Mouse (Mus musculus) limb, embryonic 15.5 days (tissue): Measurements from ENCODE around the gene Csnk1g2. TPM values are rescaled to one million over a fixed set of nuclear protein-coding genes. Genes with fewer than 3 reads are reported as not detected.

Experiments
- ATAC-seq: fragments of 200-750 bp; cut with Nextera tagmentation; 2 replicates; pipeline ENCODE4 v1.8.0; 2017; ENCODE audit warnings: low read depth, moderate TSS enrichment; ENCODE audit not compliant: insufficient number of reproducible peaks, low FRiP score, low TSS enrichment
- H3K27ac ChIP-seq: fragments of 300-500 bp; sonication (generic); 2 replicates; pipeline ENCODE4 v1.5.1; 2015; ENCODE audit warnings: moderate library complexity, mild to moderate bottlenecking, inconsistent platforms
- H3K27me3 ChIP-seq: fragments of 300-500 bp; sonication (generic); 2 replicates; pipeline ENCODE4 v1.6.1; 2015; ENCODE audit warnings: inconsistent platforms
- H3K36me3 ChIP-seq: fragments of 300-500 bp; sonication (generic); 2 replicates; pipeline ENCODE4 v1.6.1; 2015; ENCODE audit warnings: inconsistent platforms
- H3K4me1 ChIP-seq: fragments of 300-500 bp; sonication (generic); 2 replicates; pipeline ENCODE4 v1.6.1; 2015; ENCODE audit warnings: inconsistent platforms
- H3K4me2 ChIP-seq: fragments of 300-500 bp; sonication (generic); 2 replicates; pipeline ENCODE4 v1.6.1; 2015; ENCODE audit warnings: mild to moderate bottlenecking, inconsistent platforms
- H3K4me3 ChIP-seq: fragments of 300-500 bp; sonication (generic); 2 replicates; pipeline ENCODE4 v1.5.1; 2015; ENCODE audit warnings: mild to moderate bottlenecking, inconsistent platforms
- H3K9ac ChIP-seq: fragments of 300-500 bp; sonication (generic); 2 replicates; pipeline ENCODE4 v1.6.1; 2015; ENCODE audit warnings: inconsistent platforms
- H3K9me3 ChIP-seq: fragments of 300-500 bp; sonication (generic); 2 replicates; pipeline ENCODE4 v1.6.1; 2016; ENCODE audit warnings: inconsistent platforms
- WGBS: fragments of 180-500 bp; shearing (Covaris S2); methylation state at CpG from one replicate; pipeline ENCODE4 v1.1.7; 2015; 5-methylcytosine and 5-hydroxymethylcytosine counted together
- polyA plus RNA-seq: library from polyadenylated mRNA; unstranded; fragments of >200 nt; fragmentation: Nextera tagmentation; extraction: Ambion mirVana; gene quantifications from 2 replicates; pipeline ENCODE4 v1.2.1, GENCODE M21; 2015

Csnk1g2 gene
- polyA plus RNA-seq, 1 experiment from 2014 or later, result 148 TPM

DNA sequence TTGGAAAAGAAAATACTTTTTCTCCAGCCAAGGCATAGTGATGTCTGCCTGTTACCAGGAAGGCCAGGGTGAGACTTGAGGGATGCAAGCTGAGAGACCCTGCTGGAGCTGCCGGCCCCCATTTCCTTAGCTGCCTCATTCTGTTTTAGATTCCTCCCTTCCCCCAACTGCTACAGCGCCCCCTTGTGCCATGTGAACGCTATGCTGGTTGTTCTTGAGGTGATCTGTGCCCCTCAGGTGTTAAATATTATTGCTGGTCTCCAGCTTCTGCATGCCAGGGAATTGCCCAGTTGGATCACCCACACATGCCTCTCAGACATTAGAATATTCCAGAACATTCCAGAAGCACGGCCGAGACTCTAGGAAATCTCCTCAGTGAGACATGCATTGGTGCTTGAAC, 38.5 kb downstream of the Csnk1g2 start:
- Histone ChIP-seq H3K27ac (no peak overlapping the region), H3K36me3 (peaks cover 4% of the 10 kb centered on the region; the same call in 1 of the 2 replicates), H3K27me3 (no peaks in the 10 kb centered on the region), H3K9me3 (no peaks in the 10 kb centered on the region), H3K4me2 (no peak overlapping the region), H3K4me3 (no peak overlapping the region), H3K9ac (no peak overlapping the region), H3K4me1 (peaks cover 46% of the 10 kb centered on the region)
- 37% methylated on average over 5 of the region's 5 CpGs for WGBS
- ATAC-seq, result no peak

DNA sequence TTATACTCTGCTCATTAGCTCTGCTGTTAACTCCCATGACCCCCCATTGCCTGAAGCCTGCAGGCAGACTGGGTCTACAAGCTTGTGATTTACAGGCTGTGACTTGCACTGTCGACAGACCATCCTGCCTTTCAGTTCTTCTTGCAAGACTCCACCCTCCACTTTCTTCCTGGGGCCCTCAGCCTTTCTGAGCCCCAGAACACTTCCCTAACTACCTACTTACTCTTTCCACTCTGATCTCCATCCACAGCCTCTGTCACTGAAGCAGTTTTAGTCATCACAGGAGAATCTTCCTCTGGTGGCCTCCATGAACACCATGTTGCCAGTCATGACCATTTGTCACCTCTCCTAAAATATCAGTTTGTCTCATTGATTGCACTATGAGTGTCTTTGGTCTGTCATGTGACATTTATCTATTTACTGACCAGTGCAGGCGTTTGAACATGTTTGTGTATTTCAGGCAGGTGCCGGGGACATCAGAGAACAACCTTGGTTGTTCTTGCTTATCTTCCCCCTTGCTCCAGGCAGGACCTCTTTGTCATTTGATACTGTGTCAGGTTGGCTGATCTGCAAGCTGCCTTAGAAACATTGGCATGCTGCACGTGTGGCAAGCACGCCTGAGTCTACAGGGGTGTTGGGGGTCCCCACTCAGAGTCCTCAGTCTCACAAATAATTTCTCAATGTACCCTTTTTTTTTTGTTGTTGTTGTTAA, 41.0 kb downstream of the Csnk1g2 start:
- no peak overlapping the region for H3K4me3 ChIP-seq
- H3K9me3 ChIP-seq, result no peaks in the 10 kb centered on the region

DNA sequence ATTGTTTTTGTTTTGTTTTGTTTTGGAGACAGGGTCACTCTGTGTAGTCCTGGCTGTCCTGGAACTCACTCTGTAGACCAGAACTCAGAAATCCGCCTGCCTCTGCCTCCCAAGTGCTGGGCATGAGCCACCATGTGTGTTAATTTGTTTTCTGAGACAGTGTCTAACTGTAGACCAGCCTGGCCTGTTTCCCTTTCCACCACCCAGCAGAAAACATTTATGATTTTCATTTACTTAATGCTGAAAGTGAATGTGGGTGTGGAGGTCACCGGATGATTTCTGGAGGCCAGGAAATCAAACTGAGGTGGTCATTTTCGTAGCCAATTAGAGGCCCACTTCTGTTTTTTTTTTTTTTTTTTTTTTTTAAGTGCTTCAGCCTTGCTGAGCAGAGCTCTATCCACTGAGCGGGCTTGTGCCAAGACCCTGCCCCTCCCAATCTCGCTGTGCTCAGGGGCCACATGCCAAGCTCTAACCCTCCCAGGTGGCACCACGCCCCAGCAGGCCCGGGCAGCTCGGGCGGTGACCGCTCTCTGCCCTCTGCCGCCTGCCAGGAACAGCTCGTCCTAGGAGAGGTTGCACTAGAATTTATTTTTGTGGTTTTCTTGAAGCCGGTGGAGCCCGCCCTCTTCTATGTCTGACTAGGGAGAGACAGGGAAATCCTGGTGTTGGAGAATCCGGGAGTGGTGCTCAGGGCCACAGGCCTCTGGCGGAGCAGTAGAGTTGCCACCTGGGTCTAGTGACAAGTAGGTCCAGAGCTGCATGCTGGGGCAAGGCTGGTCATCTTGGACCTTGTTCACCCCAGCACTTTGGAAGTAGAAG, 41.8 kb downstream of the Csnk1g2 start:
- Histone ChIP-seq H3K27ac (peak overlapping the region; percentile 90), H3K4me1 (peaks cover 56% of the 10 kb centered on the region), H3K4me3 (peak overlapping the region; percentile 20), H3K9me3 (no peaks in the 10 kb centered on the region), H3K36me3 (peaks cover 37% of the 10 kb centered on the region), H3K27me3 (no peaks in the 10 kb centered on the region), H3K9ac (0 out of 2 replicates have a peak overlapping the region, but pooled peaks have one; percentile 20), H3K4me2 (peak overlapping the region; percentile 37)
- peak; percentile 60 for ATAC-seq
- WGBS, result 17% methylated on average over 16 of the region's 16 CpGs

More for the DNA sequence above, 41.0 kb downstream of the Csnk1g2 start:
- ATAC-seq, result no peak
- H3K4me2 ChIP-seq, result no peak overlapping the region; the same call in 1 of the 2 replicates
- H3K27ac ChIP-seq, result peak overlapping the region; percentile 90
- WGBS, result 18% methylated on average over 5 of the region's 5 CpGs
- H3K9ac ChIP-seq, result no peak overlapping the region
- peaks cover 54% of the 10 kb centered on the region for H3K4me1 ChIP-seq
- H3K27me3 ChIP-seq, result no peaks in the 10 kb centered on the region
- peaks cover 29% of the 10 kb centered on the region for H3K36me3 ChIP-seq

DNA sequence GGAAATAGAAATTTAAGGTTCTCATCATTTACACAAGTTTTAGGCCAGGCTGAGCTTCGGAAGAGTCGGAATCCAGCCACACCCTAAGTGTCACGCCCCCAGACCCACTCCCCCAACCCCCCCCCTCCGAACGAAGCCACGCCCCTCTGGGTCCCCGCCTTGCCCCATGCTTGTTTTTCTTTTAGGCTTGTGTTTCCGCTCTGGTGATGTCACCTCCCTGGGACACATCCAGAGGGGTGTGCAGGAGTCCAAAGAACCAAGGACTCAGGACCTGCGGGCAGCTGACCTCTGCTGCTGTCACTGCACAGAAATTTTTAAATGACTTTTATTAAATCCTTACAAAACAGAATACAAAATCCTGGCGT, 42.4 kb downstream of the Csnk1g2 start:
- peak overlapping the region; percentile 90 for H3K27ac ChIP-seq
- H3K9ac ChIP-seq, result 0 out of 2 replicates have a peak overlapping the region, but pooled peaks have one; percentile 20
- no peaks in the 10 kb centered on the region for H3K9me3 ChIP-seq
- H3K4me2 ChIP-seq, result peak overlapping the region; percentile 37
- H3K4me1 ChIP-seq, result peaks cover 62% of the 10 kb centered on the region
- H3K36me3 ChIP-seq, result peaks cover 43% of the 10 kb centered on the region
- H3K4me3 ChIP-seq, result peak overlapping the region; percentile 20; the same call in 1 of the 2 replicates
- ATAC-seq, result peak; percentile 9; the same call in 1 of the 2 replicates
- 10% methylated on average over 10 of the region's 10 CpGs for WGBS
- no peaks in the 10 kb centered on the region for H3K27me3 ChIP-seq

DNA sequence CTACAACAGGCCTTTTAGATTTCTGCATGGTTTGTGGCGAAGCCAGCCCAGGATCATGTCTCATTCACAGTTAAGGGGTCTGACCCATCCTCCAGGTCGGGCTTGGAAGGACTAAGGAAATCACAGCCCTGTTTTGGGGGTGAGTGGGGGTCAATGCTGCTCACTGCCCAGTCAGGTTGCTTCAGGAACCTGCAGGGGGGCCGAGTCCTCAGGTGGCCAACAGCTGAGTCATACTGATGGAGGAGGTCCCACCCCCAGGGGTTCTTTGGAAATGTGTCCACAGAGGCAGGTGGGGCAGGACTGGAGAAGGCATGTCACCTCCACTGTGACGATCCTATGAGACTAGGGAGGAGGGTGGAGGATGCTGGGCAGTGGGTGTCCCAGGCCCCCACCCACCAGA, 42.8 kb downstream of the Csnk1g2 start:
- WGBS, result 54% methylated on average over 4 of the region's 4 CpGs
- Histone ChIP-seq H3K27ac (peak overlapping the region; percentile 90), H3K4me1 (peaks cover 66% of the 10 kb centered on the region), H3K4me2 (no peak overlapping the region; the same call in 1 of the 2 replicates), H3K4me3 (no peak overlapping the region), H3K9ac (no peak overlapping the region), H3K36me3 (peaks cover 47% of the 10 kb centered on the region), H3K9me3 (no peaks in the 10 kb centered on the region), H3K27me3 (no peaks in the 10 kb centered on the region)
- no peak for ATAC-seq

DNA sequence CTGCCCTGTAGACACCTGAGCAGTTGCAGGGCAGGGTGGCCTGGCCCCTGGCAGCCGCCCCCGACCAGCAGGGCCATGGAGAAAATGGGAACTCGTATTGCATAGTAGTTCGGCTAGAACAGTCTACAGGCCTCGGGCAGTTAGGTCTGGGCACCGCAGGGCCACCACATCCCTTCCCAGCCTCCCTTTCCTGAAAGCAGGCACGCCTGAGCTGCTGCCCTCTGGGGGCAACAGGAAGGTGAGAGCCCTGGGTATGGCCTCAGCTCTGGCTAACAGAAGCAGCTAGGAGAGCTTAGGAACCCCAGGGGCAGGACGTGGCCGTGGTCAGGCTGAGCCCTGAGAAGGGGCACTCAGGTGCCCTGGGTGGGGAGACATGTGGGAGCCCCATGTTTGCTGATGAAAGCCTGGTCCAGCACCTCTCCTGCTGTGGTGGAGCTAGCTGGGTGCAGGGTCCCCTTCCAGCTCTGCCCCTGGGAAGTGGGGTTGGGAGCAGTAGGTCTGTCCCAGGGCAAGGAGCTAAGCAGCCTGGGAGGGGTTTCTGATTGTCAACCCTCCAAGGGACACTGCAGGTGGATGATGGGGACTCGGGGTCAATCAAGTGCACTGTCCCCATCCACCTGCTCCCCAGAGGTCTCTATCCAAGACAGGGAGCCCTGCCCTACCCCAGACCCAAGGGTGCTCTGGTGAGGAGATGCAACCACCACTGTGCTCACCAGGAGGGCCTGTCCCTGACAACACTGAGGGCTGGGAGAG, 43.5 kb downstream of the Csnk1g2 start:
- H3K4me3 ChIP-seq, result no peak overlapping the region
- ATAC-seq, result no peak
- peak overlapping the region; percentile 90 for H3K27ac ChIP-seq
- peaks cover 54% of the 10 kb centered on the region for H3K36me3 ChIP-seq
- H3K9me3 ChIP-seq, result no peaks in the 10 kb centered on the region
- no peaks in the 10 kb centered on the region for H3K27me3 ChIP-seq
- no peak overlapping the region for H3K9ac ChIP-seq
- no peak overlapping the region for H3K4me2 ChIP-seq
- peaks cover 70% of the 10 kb centered on the region for H3K4me1 ChIP-seq
- 74% methylated on average over 10 of the region's 10 CpGs for WGBS

DNA sequence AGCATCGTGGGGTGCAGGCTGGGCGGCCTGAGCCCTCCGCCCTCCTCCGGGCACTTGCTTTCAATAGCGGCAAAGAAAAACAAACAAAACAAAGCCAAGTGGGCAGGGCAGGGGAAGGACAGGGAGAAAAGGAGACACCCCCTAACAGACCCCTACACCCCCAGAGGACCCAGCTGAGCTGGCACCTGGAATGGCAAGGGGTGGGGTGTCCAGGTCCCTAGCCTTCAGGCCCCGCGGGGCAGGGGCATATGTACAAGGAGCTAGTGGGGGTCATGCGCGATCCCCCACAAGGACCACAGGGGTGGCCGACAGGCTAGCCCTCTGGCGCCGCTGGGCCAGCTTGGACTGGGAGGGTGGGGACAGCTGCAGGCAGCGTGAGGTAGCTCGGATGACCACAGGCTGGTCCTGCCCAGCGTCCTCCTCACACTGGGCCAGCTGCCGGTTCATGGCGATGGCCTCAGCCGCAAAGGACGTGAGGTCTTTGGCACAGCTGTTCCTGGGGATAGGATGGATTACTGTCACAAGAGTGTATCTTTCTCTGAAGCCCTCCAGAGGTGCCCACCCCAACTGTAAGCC, 44.3 kb downstream of the Csnk1g2 start:
- 83% methylated on average over 19 of the region's 19 CpGs for WGBS
- H3K4me2 ChIP-seq, result no peak overlapping the region
- no peaks in the 10 kb centered on the region for H3K9me3 ChIP-seq
- no peak overlapping the region for H3K4me3 ChIP-seq
- H3K27me3 ChIP-seq, result no peaks in the 10 kb centered on the region
- H3K9ac ChIP-seq, result no peak overlapping the region
- H3K27ac ChIP-seq, result peak overlapping the region; percentile 90; the same call in 1 of the 2 replicates
- no peak for ATAC-seq
- H3K36me3 ChIP-seq, result peaks cover 62% of the 10 kb centered on the region
- H3K4me1 ChIP-seq, result peaks cover 77% of the 10 kb centered on the region

DNA sequence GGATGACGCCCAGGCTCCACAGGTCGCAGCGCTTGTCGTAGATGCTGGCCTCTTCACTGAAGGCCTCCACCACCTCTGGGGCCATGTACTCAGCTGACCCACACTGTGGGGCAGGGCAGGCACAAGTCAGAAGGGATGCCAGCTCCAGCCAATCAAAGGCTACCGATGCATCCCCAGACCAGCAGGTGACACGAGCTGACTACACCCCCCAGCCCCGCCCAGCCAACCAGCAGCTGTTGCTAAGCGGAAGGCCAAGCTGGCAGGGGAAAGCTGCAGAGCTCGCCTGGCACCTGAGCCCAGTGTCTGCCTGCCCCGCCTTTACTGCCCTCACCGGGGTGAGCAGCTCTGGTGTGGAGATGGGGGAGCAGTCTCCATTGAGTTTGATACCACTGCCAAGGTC, 46.0 kb downstream of the Csnk1g2 start:
- no peak overlapping the region for H3K9ac ChIP-seq
- ATAC-seq, result no peak
- WGBS, result 80% methylated on average over 11 of the region's 11 CpGs
- no peaks in the 10 kb centered on the region for H3K9me3 ChIP-seq
- no peak overlapping the region for H3K4me3 ChIP-seq
- no peak overlapping the region for H3K4me2 ChIP-seq
- H3K4me1 ChIP-seq, result peaks cover 91% of the 10 kb centered on the region
- H3K27me3 ChIP-seq, result no peaks in the 10 kb centered on the region
- H3K36me3 ChIP-seq, result peaks cover 70% of the 10 kb centered on the region
- no peak overlapping the region for H3K27ac ChIP-seq

DNA sequence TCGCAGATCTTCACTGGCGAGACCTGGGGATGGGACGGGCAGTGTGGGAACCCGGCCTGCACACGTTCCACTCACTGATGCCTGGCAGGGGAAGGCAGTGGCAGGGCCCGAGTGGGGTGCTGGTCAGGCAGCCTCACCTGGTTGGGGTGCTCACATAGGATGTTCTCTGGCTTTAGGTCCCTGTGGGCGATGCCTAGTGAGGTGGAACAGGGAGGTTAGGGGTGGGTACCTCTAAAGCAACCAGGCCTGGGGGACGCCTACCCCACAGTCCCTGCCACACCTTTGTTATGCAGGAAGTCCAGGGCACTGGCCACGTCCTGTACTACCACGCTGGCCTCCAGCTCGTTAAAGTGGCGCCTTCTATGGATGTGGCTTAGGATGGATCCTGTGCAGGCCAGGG, 46.4 kb downstream of the Csnk1g2 start:
- WGBS, result 79% methylated on average over 12 of the region's 12 CpGs
- no peak overlapping the region for H3K9ac ChIP-seq
- H3K4me1 ChIP-seq, result peaks cover 91% of the 10 kb centered on the region
- no peak for ATAC-seq
- H3K4me2 ChIP-seq, result no peak overlapping the region
- no peak overlapping the region for H3K27ac ChIP-seq
- no peak overlapping the region for H3K4me3 ChIP-seq
- no peaks in the 10 kb centered on the region for H3K9me3 ChIP-seq
- H3K36me3 ChIP-seq, result peaks cover 70% of the 10 kb centered on the region
- no peaks in the 10 kb centered on the region for H3K27me3 ChIP-seq

DNA sequence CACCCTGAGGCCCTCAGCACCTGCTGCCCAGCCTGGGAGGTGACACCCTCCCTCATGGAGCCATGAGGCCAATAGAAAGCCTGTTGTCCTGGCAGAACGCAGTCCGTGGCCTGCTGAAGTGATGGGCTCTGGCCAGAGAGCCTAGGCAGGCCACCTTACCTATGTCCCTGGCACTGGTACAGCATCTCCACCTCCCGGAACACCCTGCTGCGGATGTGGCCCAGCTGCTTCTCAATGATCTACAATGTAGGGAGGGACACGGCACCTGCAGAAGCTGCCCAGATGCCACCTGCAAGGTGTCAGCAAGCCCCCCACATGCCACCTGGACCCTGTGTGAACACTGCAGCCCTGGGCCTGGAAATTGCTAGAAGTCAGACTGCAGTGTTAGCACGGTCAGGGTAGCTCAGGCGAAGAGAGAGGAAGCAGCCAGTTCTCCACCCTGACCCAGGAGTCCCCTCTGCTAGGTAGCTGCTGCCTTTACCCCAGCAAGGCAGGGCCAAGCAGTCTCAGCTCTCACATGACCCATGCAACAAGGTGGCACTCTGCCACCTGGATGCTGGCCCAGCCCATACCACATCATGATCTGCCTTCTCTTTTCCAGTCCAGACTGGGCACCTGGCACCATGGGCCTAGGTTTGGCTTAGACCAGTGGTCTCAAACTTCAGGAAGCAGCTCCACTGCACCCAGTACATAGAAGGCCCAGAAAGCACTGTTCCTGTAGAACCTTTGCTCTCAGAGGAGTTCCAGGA, 47.3 kb downstream of the Csnk1g2 start:
- Histone ChIP-seq H3K9ac (no peak overlapping the region), H3K27me3 (no peaks in the 10 kb centered on the region), H3K4me1 (peaks cover 91% of the 10 kb centered on the region), H3K4me2 (no peak overlapping the region), H3K27ac (0 out of 2 replicates have a peak overlapping the region, but pooled peaks have one; percentile 2), H3K9me3 (no peaks in the 10 kb centered on the region), H3K36me3 (peaks cover 70% of the 10 kb centered on the region), H3K4me3 (no peak overlapping the region)
- WGBS, result 93% methylated on average over 7 of the region's 7 CpGs
- ATAC-seq, result no peak

DNA sequence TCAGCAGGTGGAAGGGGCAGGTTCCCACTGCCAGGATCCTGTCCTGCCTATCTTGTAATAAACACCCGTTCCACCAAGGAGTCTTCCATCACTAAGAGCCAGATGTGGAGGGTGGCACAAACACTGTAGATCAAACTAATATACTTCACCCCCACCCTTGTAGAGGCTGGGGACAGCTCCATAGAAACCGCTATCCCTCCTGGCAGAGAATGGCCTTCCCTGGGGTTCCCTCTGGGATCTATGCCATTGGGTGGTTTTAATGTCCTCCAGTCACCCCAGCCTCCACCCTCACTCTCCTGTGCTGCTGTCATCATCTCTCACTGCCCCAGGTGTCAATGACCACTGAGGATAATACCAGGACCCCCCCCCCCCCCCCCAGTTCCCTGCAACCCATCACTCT, 47.9 kb downstream of the Csnk1g2 start:
- Histone ChIP-seq H3K27ac (no peak overlapping the region), H3K9me3 (no peaks in the 10 kb centered on the region), H3K9ac (no peak overlapping the region), H3K4me1 (peaks cover 86% of the 10 kb centered on the region), H3K4me2 (no peak overlapping the region), H3K36me3 (peaks cover 70% of the 10 kb centered on the region), H3K4me3 (no peak overlapping the region), H3K27me3 (no peaks in the 10 kb centered on the region)
- no peak for ATAC-seq
- 89% methylated on average over 2 of the region's 2 CpGs for WGBS
